Mouse (Mus musculus) adrenal gland, postnatal 25 days (tissue): ENCODE measurements around the gene Tcp11. TPM values are rescaled to one million over a fixed set of nuclear protein-coding genes. Genes with fewer than 3 reads are reported as not detected.

ENCODE experiments used
- total RNA-seq: library from RNA; stranded (reverse); gene quantifications from 2 replicates; pipeline ENCODE4 v1.2.3, GENCODE M21; 2021

The Tcp11 gene
- total RNA-seq, 1 experiment from 2014 or later = not detected

Other genes starting within 250 kb of the Tcp11 start
- gene Snrpc, start 242.5 kb downstream of the Tcp11 start, total RNA-seq = 86.4 and 87.9 TPM in 2 replicates
- gene Uhrf1bp1, start 224.2 kb downstream of the Tcp11 start, total RNA-seq = 31.7 and 32.3 TPM in 2 replicates
- 34.0 and 35.0 TPM in 2 replicates for gene Anks1, start 171.3 kb downstream of the Tcp11 start, total RNA-seq
- gene Taf11, start 170.8 kb downstream of the Tcp11 start, total RNA-seq = 24.4 and 34.9 TPM in 2 replicates
- 23.1 and 28.0 TPM in 2 replicates for gene Scube3, start 61.5 kb upstream of the Tcp11 start, total RNA-seq
- 41.5 and 45.5 TPM in 2 replicates for gene Zfp523, start 96.5 kb upstream of the Tcp11 start, total RNA-seq
- gene Def6, start 127.1 kb upstream of the Tcp11 start, total RNA-seq = 1.8 and 3.1 TPM in 2 replicates
- 36.3 and 43.3 TPM in 2 replicates for gene Ppard, start 152.1 kb upstream of the Tcp11 start, total RNA-seq
- gene Fance, start 232.9 kb upstream of the Tcp11 start, total RNA-seq = 34.6 and 35.0 TPM in 2 replicates
- 789 and 848 TPM in 2 replicates for gene Rpl10a, start 247.8 kb upstream of the Tcp11 start, total RNA-seq